Mouse (Mus musculus): Measurements from ENCODE around the gene Daw1. TPM values are rescaled to one million over a fixed set of nuclear protein-coding genes. Genes with fewer than 3 reads are reported as not detected.

Gene Daw1
- total RNA-seq (2014; fragmentation: Nextera tagmentation) (not detected in 2 replicates), total RNA-seq (2017) (not detected in 2 replicates), polyA plus RNA-seq (2012) (not detected in 2 replicates)

DNA sequence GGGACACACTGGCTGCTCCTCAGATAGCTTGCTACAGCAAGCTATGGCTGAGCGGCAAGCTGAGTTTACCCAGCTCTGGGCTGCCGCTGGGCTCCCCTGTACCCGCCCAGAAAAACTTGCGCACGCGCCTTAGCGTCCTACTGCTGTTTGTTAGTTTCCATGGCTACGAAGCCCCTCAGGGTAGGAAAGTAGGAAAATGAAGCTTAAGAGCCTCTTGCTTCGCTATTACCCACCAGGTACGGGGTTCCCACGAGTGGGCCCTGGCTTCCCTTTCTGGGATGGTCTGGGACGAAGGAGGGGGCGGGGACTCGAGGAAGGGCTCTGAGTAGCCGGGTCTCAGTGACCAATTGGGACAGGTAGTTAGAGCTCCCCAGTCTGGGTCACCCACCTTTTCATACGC is at the start of gene Daw1:
Daw1 (plus strand) TSS at position 150 of the 400 bp plus-strand sequence.
- Histone ChIP-seq H3K36me3 (replicated peaks) (no peaks in the 10 kb centered on the region), H3K4me1 (ENCODE audit: insufficient read depth, low read depth, low read length) (no peaks in the 10 kb centered on the region), H3K9me3 (replicated peaks) (no peaks in the 10 kb centered on the region), H3K4me3 (ENCODE audit: low read depth, low read length) (no peak within 1 kb of the TSS), H3K27me3 (ENCODE audit: insufficient read depth, low read length) (no peaks in the 10 kb centered on the region)
- DNase-seq (ENCODE audit: low spot score) = no peak
- TF ChIP-seq GATA2 (IDR thresholded peaks at IDR 0.05; ENCODE audit: borderline replicate concordance, low read depth, low read length) (no peak), GATA1 (IDR thresholded peaks at IDR 0.05; ENCODE audit: borderline replicate concordance, low read length) (no peak), CTCF (IDR thresholded peaks at IDR 0.05; ENCODE audit: low read depth, low read length) (no peak), POLR2AphosphoS5 (IDR thresholded peaks at IDR 0.05; ENCODE audit: insufficient replicate concordance, low read depth, low read length) (no peak), TAL1 (conservative IDR thresholded peaks at IDR 0.05; ENCODE audit: low read depth, low read length) (no peak)
- no peak for ATAC-seq (ENCODE audit: extremely low read depth, insufficient number of reproducible peaks, low FRiP score, poor library complexity, severe bottlenecking)

DNA sequence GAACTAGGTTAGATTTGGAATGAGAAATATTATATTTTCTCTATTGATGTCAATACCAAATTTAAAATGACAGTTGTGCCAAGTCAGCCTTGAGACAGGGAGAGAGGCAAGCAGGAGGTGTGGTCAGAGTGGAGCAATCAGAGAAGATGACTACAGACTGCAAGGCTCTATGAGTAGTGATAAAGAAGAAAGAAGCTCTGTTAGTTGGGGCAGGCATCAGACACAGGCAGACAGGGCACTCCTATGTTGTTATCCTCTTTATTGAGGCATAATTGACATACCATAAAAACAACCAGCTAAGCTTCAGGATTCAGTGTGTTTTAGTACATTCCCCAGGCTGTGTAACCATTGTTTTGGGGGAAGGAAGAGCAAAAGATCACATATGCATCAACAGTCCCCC is 48.6 kb upstream of the Daw1 start:
- Histone ChIP-seq H3K9me3 (replicated peaks) (no peaks in the 10 kb centered on the region), H3K36me3 (replicated peaks) (no peaks in the 10 kb centered on the region), H3K27me3 (ENCODE audit: insufficient read depth, low read length) (no peaks in the 10 kb centered on the region), H3K4me3 (ENCODE audit: low read depth, low read length) (no peak overlapping the region), H3K4me1 (ENCODE audit: insufficient read depth, low read depth, low read length) (no peaks in the 10 kb centered on the region)
- ATAC-seq (ENCODE audit: extremely low read depth, insufficient number of reproducible peaks, low FRiP score, poor library complexity, severe bottlenecking) (no peak), DNase-seq (ENCODE audit: low spot score) (no peak)
- TF ChIP-seq POLR2AphosphoS5 (IDR thresholded peaks at IDR 0.05; ENCODE audit: insufficient replicate concordance, low read depth, low read length) = no peak
- no peak for TF ChIP-seq GATA1 (IDR thresholded peaks at IDR 0.05; ENCODE audit: borderline replicate concordance, low read length)
- TF ChIP-seq TAL1 (conservative IDR thresholded peaks at IDR 0.05; ENCODE audit: low read depth, low read length) = no peak
- TF ChIP-seq GATA2 (IDR thresholded peaks at IDR 0.05; ENCODE audit: borderline replicate concordance, low read depth, low read length) = no peak
- no peak for TF ChIP-seq CTCF (IDR thresholded peaks at IDR 0.05; ENCODE audit: low read depth, low read length)

DNA sequence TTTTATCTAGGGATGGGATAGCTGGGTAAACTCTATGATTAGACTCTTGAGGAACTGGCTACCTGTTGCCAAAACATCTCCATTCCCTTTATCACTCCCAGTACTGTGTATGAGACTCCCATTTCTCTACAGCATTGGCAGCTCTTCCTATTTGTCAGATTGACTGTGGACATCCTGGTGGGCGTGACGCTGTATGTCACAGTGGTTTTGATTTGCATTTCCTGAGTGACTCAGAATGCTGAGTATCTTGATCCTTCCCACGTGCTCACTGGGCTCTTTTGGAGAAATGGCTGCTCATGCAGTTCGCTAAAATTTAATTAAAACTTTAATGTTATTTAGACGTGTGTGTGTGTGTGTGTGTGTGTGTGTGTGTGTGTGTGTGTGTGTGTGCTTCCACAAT is 47.8 kb upstream of the Daw1 start:
- TF ChIP-seq GATA1 (IDR thresholded peaks at IDR 0.05; ENCODE audit: borderline replicate concordance, low read length) (no peak), POLR2AphosphoS5 (IDR thresholded peaks at IDR 0.05; ENCODE audit: insufficient replicate concordance, low read depth, low read length) (no peak), TAL1 (conservative IDR thresholded peaks at IDR 0.05; ENCODE audit: low read depth, low read length) (no peak), CTCF (IDR thresholded peaks at IDR 0.05; ENCODE audit: low read depth, low read length) (no peak), GATA2 (IDR thresholded peaks at IDR 0.05; ENCODE audit: borderline replicate concordance, low read depth, low read length) (no peak)
- Histone ChIP-seq H3K4me1 (ENCODE audit: insufficient read depth, low read depth, low read length) (no peaks in the 10 kb centered on the region), H3K36me3 (replicated peaks) (no peaks in the 10 kb centered on the region), H3K9me3 (replicated peaks) (no peaks in the 10 kb centered on the region), H3K27me3 (ENCODE audit: insufficient read depth, low read length) (no peaks in the 10 kb centered on the region; the same call in 1 of the 2 replicates), H3K4me3 (ENCODE audit: low read depth, low read length) (no peak overlapping the region)
- DNase-seq (ENCODE audit: low spot score) = no peak
- ATAC-seq (ENCODE audit: extremely low read depth, insufficient number of reproducible peaks, low FRiP score, poor library complexity, severe bottlenecking) = no peak

DNA sequence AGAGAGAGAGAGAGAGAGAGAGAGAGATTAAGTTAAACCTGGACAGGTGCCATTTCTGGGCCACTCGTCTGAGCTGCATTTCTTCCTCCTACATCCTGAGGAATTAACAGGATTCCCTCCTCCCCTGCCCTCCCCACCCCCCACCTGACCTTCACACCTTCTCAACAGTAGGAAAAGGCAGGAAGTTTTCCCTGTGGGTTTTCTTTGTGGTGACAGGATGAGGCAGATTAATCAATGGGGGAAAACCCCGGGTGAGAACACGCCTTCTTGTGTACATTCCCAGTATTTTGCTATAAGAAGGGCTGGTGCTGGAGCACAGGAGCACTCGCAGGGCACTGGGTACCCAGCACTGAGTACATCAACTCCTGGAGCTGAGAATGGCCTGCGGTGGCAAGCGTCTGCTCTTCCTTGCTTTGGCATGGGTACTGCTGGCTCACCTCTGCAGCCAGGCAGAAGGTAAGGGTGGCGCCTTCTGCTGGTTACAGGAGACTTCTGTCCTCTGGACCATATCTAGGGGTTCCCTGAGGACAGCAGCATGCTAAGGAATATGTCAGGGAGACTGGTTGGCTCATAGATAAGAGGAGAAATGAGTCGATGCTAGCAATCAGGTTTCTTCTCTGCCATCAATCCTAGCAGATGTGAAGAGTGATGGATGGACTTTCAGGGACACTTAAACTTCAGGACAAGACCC is 43.0 kb upstream of the Daw1 start, which contains the start of gene Ccl20:
Ccl20 (plus strand) TSS at position 320 of the 691 bp plus-strand sequence.
- no peak for TF ChIP-seq CTCF (IDR thresholded peaks at IDR 0.05; ENCODE audit: low read depth, low read length)
- no peak for TF ChIP-seq GATA2 (IDR thresholded peaks at IDR 0.05; ENCODE audit: borderline replicate concordance, low read depth, low read length)
- TF ChIP-seq POLR2AphosphoS5 (IDR thresholded peaks at IDR 0.05; ENCODE audit: insufficient replicate concordance, low read depth, low read length) = no peak
- no peak for TF ChIP-seq GATA1 (IDR thresholded peaks at IDR 0.05; ENCODE audit: borderline replicate concordance, low read length)
- no peak for TF ChIP-seq TAL1 (conservative IDR thresholded peaks at IDR 0.05; ENCODE audit: low read depth, low read length)
- DNase-seq (ENCODE audit: low spot score) (no peak), ATAC-seq (ENCODE audit: extremely low read depth, insufficient number of reproducible peaks, low FRiP score, poor library complexity, severe bottlenecking) (no peak)
- Histone ChIP-seq H3K4me3 (ENCODE audit: low read depth, low read length) (no peak within 1 kb of the TSS), H3K36me3 (replicated peaks) (no peaks in the 10 kb centered on the region), H3K4me1 (ENCODE audit: insufficient read depth, low read depth, low read length) (no peaks in the 10 kb centered on the region), H3K27me3 (ENCODE audit: insufficient read depth, low read length) (no peaks in the 10 kb centered on the region; the same call in 1 of the 2 replicates), H3K9me3 (replicated peaks) (no peaks in the 10 kb centered on the region)

DNA sequence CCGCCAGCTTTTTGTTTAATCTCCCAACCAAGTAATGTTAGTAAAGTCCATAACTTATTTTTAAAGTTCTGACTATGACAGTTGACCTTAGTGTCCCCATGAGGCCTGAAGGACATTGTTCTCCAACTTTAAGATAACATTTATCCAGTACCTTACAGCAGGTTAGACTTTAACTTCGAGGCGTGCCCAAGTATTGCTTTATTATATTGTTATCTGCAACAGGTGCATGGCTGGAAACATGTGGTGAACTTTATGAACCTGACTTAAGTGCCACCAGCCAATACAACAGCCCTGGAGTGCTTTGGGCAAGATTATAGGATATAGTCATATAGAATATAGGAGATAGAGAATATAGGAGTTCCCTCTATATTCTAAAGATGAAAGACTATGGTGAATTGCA is 42.3 kb upstream of the Daw1 start:
- Histone ChIP-seq H3K9me3 (replicated peaks) (no peaks in the 10 kb centered on the region), H3K4me1 (ENCODE audit: insufficient read depth, low read depth, low read length) (no peaks in the 10 kb centered on the region), H3K36me3 (replicated peaks) (no peaks in the 10 kb centered on the region), H3K4me3 (ENCODE audit: low read depth, low read length) (no peak overlapping the region), H3K27me3 (ENCODE audit: insufficient read depth, low read length) (no peaks in the 10 kb centered on the region; the same call in 1 of the 2 replicates)
- no peak for ATAC-seq (ENCODE audit: extremely low read depth, insufficient number of reproducible peaks, low FRiP score, poor library complexity, severe bottlenecking)
- no peak for DNase-seq (ENCODE audit: low spot score)
- TF ChIP-seq POLR2AphosphoS5 (IDR thresholded peaks at IDR 0.05; ENCODE audit: insufficient replicate concordance, low read depth, low read length) (no peak), CTCF (IDR thresholded peaks at IDR 0.05; ENCODE audit: low read depth, low read length) (no peak), GATA2 (IDR thresholded peaks at IDR 0.05; ENCODE audit: borderline replicate concordance, low read depth, low read length) (no peak), GATA1 (IDR thresholded peaks at IDR 0.05; ENCODE audit: borderline replicate concordance, low read length) (no peak), TAL1 (conservative IDR thresholded peaks at IDR 0.05; ENCODE audit: low read depth, low read length) (no peak)

DNA sequence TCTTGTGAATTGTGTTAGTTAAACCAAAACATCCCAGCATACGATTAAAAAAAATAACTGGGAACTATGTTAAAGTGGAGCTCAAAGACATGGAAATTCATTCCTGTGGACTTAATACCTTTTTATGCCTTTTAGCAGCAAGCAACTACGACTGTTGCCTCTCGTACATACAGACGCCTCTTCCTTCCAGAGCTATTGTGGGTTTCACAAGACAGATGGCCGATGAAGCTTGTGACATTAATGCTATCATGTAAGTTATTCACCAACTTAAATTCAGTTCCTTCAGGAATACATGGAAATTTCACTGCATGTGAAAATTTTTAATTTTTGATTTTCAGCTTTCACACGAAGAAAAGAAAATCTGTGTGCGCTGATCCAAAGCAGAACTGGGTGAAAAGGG is 41.9 kb upstream of the Daw1 start:
- H3K9me3 ChIP-seq (replicated peaks) = no peaks in the 10 kb centered on the region
- TF ChIP-seq GATA1 (IDR thresholded peaks at IDR 0.05; ENCODE audit: borderline replicate concordance, low read length) (no peak), POLR2AphosphoS5 (IDR thresholded peaks at IDR 0.05; ENCODE audit: insufficient replicate concordance, low read depth, low read length) (no peak), CTCF (IDR thresholded peaks at IDR 0.05; ENCODE audit: low read depth, low read length) (no peak), GATA2 (IDR thresholded peaks at IDR 0.05; ENCODE audit: borderline replicate concordance, low read depth, low read length) (no peak), TAL1 (conservative IDR thresholded peaks at IDR 0.05; ENCODE audit: low read depth, low read length) (no peak)
- H3K4me1 ChIP-seq (ENCODE audit: insufficient read depth, low read depth, low read length) = no peaks in the 10 kb centered on the region
- DNase-seq (ENCODE audit: low spot score) (no peak), ATAC-seq (ENCODE audit: extremely low read depth, insufficient number of reproducible peaks, low FRiP score, poor library complexity, severe bottlenecking) (no peak)
- no peak overlapping the region for H3K4me3 ChIP-seq (ENCODE audit: low read depth, low read length)
- no peaks in the 10 kb centered on the region for H3K36me3 ChIP-seq (replicated peaks)
- no peaks in the 10 kb centered on the region; the same call in 1 of the 2 replicates for H3K27me3 ChIP-seq (ENCODE audit: insufficient read depth, low read length)
